Mouse (Mus musculus) C2C12 (cell line): Measurements from ENCODE around the gene Bspry. TPM values are rescaled to one million over a fixed set of nuclear protein-coding genes. Genes with fewer than 3 reads are reported as not detected.

Experiments
- H3K27me3 ChIP-seq: one replicate; pipeline ENCODE4 v1.6.1; 2011; ENCODE audit not compliant: control insufficient read depth, insufficient read depth, insufficient read length
- H3K36me3 ChIP-seq: one replicate; pipeline ENCODE4 v1.6.1; 2011; ENCODE audit not compliant: control insufficient read depth, insufficient read depth
- H3K4me3 ChIP-seq: one replicate; pipeline ENCODE4 v1.5.1; 2011; ENCODE audit warnings: mild to moderate bottlenecking, control low read depth; ENCODE audit not compliant: poor library complexity, insufficient read depth, severe bottlenecking
- H3K79me2 ChIP-seq: one replicate; pipeline ENCODE4 v1.6.1; 2011; ENCODE audit not compliant: control insufficient read depth, insufficient read depth
- H3K79me3 ChIP-seq: one replicate; pipeline ENCODE4 v1.6.1; 2011; ENCODE audit warnings: low read depth, control low read depth
- H3ac ChIP-seq: one replicate; pipeline ENCODE3; 2011; ENCODE audit warnings: low read depth; ENCODE audit not compliant: control insufficient read depth, insufficient read length
- CEBPB ChIP-seq: IDR thresholded peaks from one replicate; pipeline ENCODE4 v1.6.1; 2011; ENCODE audit warnings: low read depth, mild to moderate bottlenecking, control low read depth, moderate library complexity
- CTCF ChIP-seq: IDR thresholded peaks from one replicate; pipeline ENCODE4 v1.5.1; 2011; ENCODE audit not compliant: control insufficient read depth, insufficient read depth, insufficient read length
- FOSL1 ChIP-seq: IDR thresholded peaks from one replicate; pipeline ENCODE4 v1.8.0; 2011; ENCODE audit warnings: mild to moderate bottlenecking, low read length; ENCODE audit not compliant: poor library complexity, insufficient read depth, severe bottlenecking
- MAX ChIP-seq: IDR thresholded peaks from one replicate; pipeline ENCODE4 v1.6.1; 2011; ENCODE audit warnings: mild to moderate bottlenecking, control low read depth
- MYOD1 ChIP-seq: IDR thresholded peaks from one replicate; pipeline ENCODE4 v1.6.1; 2011; ENCODE audit warnings: low read depth; ENCODE audit not compliant: control insufficient read depth, insufficient read length
- MYOG ChIP-seq: IDR thresholded peaks from one replicate; pipeline ENCODE4 v1.6.1; 2011; ENCODE audit not compliant: control insufficient read depth, insufficient read length; ENCODE audit errors: extremely low read depth
- USF1 ChIP-seq: IDR thresholded peaks from one replicate; pipeline ENCODE4 v1.6.1; 2011; ENCODE audit warnings: low read depth, mild to moderate bottlenecking, control low read depth, moderate library complexity
- polyA plus RNA-seq: library from polyadenylated mRNA; unstranded; fragments of >200 nt; fragmentation: generic; extraction: Trizol; gene quantifications from one replicate; pipeline ENCODE4 v1.2.1, GENCODE M21; 2012; ENCODE audit warnings: missing spikeins

Bspry gene
- polyA plus RNA-seq, 1 experiment: 0.25 TPM

- H3K36me3 ChIP-seq: peaks cover 51% of the 10 kb centered on the region
- H3K4me3 ChIP-seq: no peak overlapping the region
- no peak for TF ChIP-seq CEBPB
- no peak for TF ChIP-seq USF1
- TF ChIP-seq CTCF: no peak
- TF ChIP-seq MYOD1: no peak
- TF ChIP-seq MYOG: no peak
- TF ChIP-seq MAX: no peak
- no peak for TF ChIP-seq FOSL1
Observed at GRCm38 (mm10) chr4:62513998-62514506, 34.2 kb downstream of the Bspry start.

GRCm38 (mm10) chr4:62514995-62515394 lies 35.1 kb downstream of the Bspry start:
- TF ChIP-seq MYOG (no peak), CTCF (no peak), CEBPB (no peak), FOSL1 (no peak), USF1 (no peak), MYOD1 (no peak), MAX (no peak)
- no peak overlapping the region for H3K4me3 ChIP-seq
- no peaks in the 10 kb centered on the region for H3K27me3 ChIP-seq
- H3K36me3 ChIP-seq: peaks cover 41% of the 10 kb centered on the region
- H3K79me2 ChIP-seq: peaks cover 27% of the 10 kb centered on the region
- no peaks in the 10 kb centered on the region for H3K79me3 ChIP-seq
- no peak overlapping the region for H3ac ChIP-seq

More at GRCm38 (mm10) chr4:62513998-62514506, 34.2 kb downstream of the Bspry start:
- H3K27me3 ChIP-seq: no peaks in the 10 kb centered on the region
- H3ac ChIP-seq: no peak overlapping the region
- H3K79me3 ChIP-seq: no peaks in the 10 kb centered on the region
- H3K79me2 ChIP-seq: peaks cover 19% of the 10 kb centered on the region

- H3K27me3 ChIP-seq: no peaks in the 10 kb centered on the region
- no peak for TF ChIP-seq MYOD1
- TF ChIP-seq MYOG: no peak
- TF ChIP-seq USF1: no peak
- no peak for TF ChIP-seq CTCF
- TF ChIP-seq FOSL1: no peak
- TF ChIP-seq MAX: no peak
- no peak for TF ChIP-seq CEBPB
- H3K79me2 ChIP-seq: peaks cover 27% of the 10 kb centered on the region
- no peaks in the 10 kb centered on the region for H3K79me3 ChIP-seq
- peaks cover 36% of the 10 kb centered on the region for H3K36me3 ChIP-seq
- H3ac ChIP-seq: no peak overlapping the region
- no peak overlapping the region for H3K4me3 ChIP-seq
Observed at GRCm38 (mm10) chr4:62515490-62515889, 35.6 kb downstream of the Bspry start.

- Histone ChIP-seq H3ac (no peak overlapping the region), H3K27me3 (no peaks in the 10 kb centered on the region), H3K4me3 (no peak overlapping the region), H3K79me3 (no peaks in the 10 kb centered on the region), H3K79me2 (peaks cover 27% of the 10 kb centered on the region), H3K36me3 (peaks cover 30% of the 10 kb centered on the region)
- TF ChIP-seq MAX (no peak), FOSL1 (no peak), CTCF (no peak), MYOD1 (no peak), CEBPB (no peak), USF1 (no peak), MYOG (no peak)
Observed at GRCm38 (mm10) chr4:62516079-62516478, 36.2 kb downstream of the Bspry start.

- no peaks in the 10 kb centered on the region for H3K79me3 ChIP-seq
- no peaks in the 10 kb centered on the region for H3K27me3 ChIP-seq
- H3K36me3 ChIP-seq: peaks cover 25% of the 10 kb centered on the region
- peaks cover 27% of the 10 kb centered on the region for H3K79me2 ChIP-seq
- no peak overlapping the region for H3K4me3 ChIP-seq
- TF ChIP-seq MAX: no peak
- no peak for TF ChIP-seq USF1
- TF ChIP-seq MYOG: no peak
- no peak for TF ChIP-seq MYOD1
- TF ChIP-seq CEBPB: no peak
- no peak for TF ChIP-seq FOSL1
- no peak for TF ChIP-seq CTCF
- no peak overlapping the region for H3ac ChIP-seq
Observed at GRCm38 (mm10) chr4:62516579-62516978, 36.7 kb downstream of the Bspry start.

GRCm38 (mm10) chr4:62517046-62517445 lies 37.2 kb downstream of the Bspry start:
- Histone ChIP-seq H3K4me3 (no peak overlapping the region), H3K27me3 (no peaks in the 10 kb centered on the region), H3ac (no peak overlapping the region), H3K36me3 (peaks cover 21% of the 10 kb centered on the region), H3K79me3 (no peaks in the 10 kb centered on the region), H3K79me2 (peaks cover 27% of the 10 kb centered on the region)
- TF ChIP-seq USF1 (no peak), CEBPB (peak; percentile 49)
